Mouse (Mus musculus) kidney, adult 8-10 months (tissue): ENCODE data around the gene Lalba.
"Not testable (repeated sequence)": the region's sequence is repeated elsewhere in the genome, so short reads cannot be mapped to it uniquely, and the experiment has no call there.

Experiments
- DNase-seq, 2 experiments: peaks; one replicate each; pipeline ENCODE4 v3.0.0; 2022

The Lalba gene

DNA sequence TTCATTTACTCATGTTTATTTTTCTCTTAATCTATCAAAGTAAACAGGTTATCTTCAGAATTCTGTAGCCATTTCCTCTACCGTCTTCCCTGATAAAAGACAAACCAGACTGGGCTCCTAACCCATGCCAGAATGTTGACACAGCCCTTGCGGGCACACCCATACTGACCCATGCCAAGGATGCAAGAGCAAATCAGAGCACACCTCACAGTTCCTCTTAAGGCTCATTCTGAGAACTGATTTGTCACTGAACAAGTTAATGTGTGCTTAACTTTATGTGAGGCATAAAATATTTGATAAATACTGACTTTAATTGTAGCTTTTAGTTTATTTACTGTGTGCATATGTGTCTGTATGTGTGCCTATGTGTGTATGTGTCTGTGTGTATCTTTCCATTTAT lies 8.8 kb upstream of the Lalba start:
- DNase-seq: no peak

GRCm38 (mm10) chr15:98486433-98487021 lies 4.0 kb upstream of the Lalba start:
- DNase-seq: no peak

GRCm38 (mm10) chr15:98483907-98484886 lies 1.7 kb upstream of the Lalba start:
- peak; percentile 26 to 28 for DNase-seq

DNA sequence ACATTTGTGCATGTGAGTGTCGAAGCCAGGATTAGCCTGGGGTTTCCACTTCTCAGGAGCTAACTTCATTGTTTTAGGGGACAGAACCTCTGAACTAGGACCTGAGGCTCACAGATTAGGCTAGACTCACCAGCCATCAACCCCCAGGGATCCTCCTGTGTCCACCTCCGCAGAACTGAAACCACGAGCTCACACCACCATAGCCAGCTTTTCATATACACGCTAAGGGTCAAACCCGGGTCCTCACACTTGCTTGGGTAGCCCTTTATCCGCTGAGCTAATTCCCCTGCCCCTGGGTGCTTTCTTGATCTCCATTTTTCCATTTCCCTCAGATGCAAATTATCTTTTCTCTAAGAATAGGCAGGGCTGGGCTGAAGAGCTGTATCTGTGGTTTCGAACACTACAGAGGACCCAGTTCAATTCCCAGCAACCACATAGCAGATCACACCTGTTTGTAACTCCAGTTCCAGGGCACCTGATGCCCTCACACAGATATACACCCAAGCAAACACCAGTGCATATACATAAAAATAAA lies 2.9 kb downstream of the Lalba start:
- no peak for DNase-seq

GRCm38 (mm10) chr15:98476281-98476680 lies 6.2 kb downstream of the Lalba start:
- no peak for DNase-seq

DNA sequence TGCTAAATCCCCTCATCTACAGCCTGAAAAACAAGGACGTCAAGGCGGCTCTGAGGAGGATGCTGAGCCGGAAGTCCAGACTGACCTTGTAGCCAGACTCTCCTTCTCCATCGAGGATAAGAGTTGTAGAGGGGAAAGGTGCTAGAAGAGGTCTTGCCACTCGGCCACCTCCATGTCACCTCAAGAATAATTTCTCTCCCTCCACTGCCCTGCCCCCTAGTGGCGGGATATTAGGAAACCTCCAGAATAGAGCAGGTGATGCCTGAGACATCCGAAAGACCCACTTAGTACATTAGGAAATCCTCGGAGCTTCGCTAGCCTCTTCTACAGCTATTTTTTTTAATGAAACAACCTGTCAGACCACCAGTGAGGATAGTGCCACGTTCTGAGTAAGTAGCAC lies 7.1 kb downstream of the Lalba start:
- DNase-seq: peak; percentile 8 to 34

- DNase-seq: no peak
Observed at GRCm38 (mm10) chr15:98474958-98475357, 7.6 kb downstream of the Lalba start.

- DNase-seq: no peak
Observed at GRCm38 (mm10) chr15:98471539-98471938, 11.0 kb downstream of the Lalba start.

DNA sequence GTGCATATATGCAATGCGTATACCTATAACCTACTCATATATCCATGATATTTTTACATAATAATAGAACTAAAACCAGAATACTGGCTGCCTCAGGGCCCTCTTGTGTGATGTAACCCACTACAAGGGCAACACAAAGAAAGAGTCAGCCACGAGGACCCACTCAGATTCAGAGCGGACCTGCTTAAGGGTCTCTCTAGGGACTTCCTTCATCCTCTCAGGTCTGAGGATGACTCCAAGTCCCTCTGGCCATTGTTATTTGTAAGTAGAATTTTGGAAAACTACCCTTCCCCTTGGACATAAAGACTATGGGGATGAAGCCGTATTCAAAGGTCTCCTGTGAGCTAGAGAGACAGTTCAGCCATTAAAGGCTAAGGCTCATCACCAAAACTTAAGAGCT lies 12.9 kb downstream of the Lalba start, which contains the start of gene OR5BS1P:
Gene OR5BS1P, plus strand, starts transcription at position 301 of the 400 bp plus-strand sequence.
- DNase-seq: no peak

GRCm38 (mm10) chr15:98452288-98452687 lies 30.2 kb downstream of the Lalba start, which contains the start of gene Olfr281:
Gene Olfr281 (plus strand): TSS chr15:98452588.
- no peak for DNase-seq

- DNase-seq: peak; percentile 69 to 73
Observed at GRCm38 (mm10) chr15:98448521-98448920, 34.0 kb downstream of the Lalba start.

GRCm38 (mm10) chr15:98444561-98444960 lies 38.0 kb downstream of the Lalba start:
- no peak for DNase-seq

- DNase-seq: not testable (repeated sequence)
Observed at GRCm38 (mm10) chr15:98430925-98431324, 51.6 kb downstream of the Lalba start, which contains the start of gene Olfr282. Gene Olfr282 (plus strand): TSS chr15:98431225.
